Mouse (Mus musculus) CH12.LX (cell line): ENCODE results near the gene Lrrc61. TPM values are rescaled to one million over a fixed set of nuclear protein-coding genes. Genes with fewer than 3 reads are reported as not detected.

Experiments
- DNase-seq: peaks from one replicate; pipeline ENCODE4 v3.0.0-alpha.2; 2013; ENCODE audit errors: extremely low read depth
- H3K27ac ChIP-seq: 2 replicates; pipeline ENCODE4 v1.5.1; 2012; ENCODE audit warnings: low read depth, mild to moderate bottlenecking, control low read depth, moderate library complexity; ENCODE audit not compliant: insufficient read depth
- H3K27me3 ChIP-seq: replicated peaks from 2 replicates; pipeline ENCODE3; 2012; ENCODE audit warnings: inconsistent platforms
- H3K36me3 ChIP-seq, 2 experiments: replicated peaks in 1 of 2; 2 replicates each; pipeline versions ENCODE3 to v1.6.1; 2012; ENCODE audit warnings: inconsistent platforms in 1 of 2, low read length in 1 of 2, mild to moderate bottlenecking in 1 of 2, mixed read lengths in 1 of 2, moderate library complexity in 1 of 2; ENCODE audit not compliant: control insufficient read depth in 1 of 2, insufficient read depth in 1 of 2
- H3K4me1 ChIP-seq, 2 experiments: 2 replicates each; pipeline ENCODE4 v1.6.1; 2012; ENCODE audit warnings: inconsistent platforms in 1 of 2, moderate library complexity in 1 of 2; ENCODE audit not compliant: insufficient read depth in 2 of 2, control insufficient read depth in 1 of 2
- H3K4me2 ChIP-seq: 2 replicates; pipeline ENCODE4 v1.6.1; 2012; ENCODE audit warnings: low read depth, mild to moderate bottlenecking, control low read depth; ENCODE audit not compliant: poor library complexity, insufficient read depth, severe bottlenecking
- H3K4me3 ChIP-seq, 3 experiments: fragments of 150-350 bp in 1 of 3; sonication (generic) in 1 of 3; replicated peaks in 1 of 3; 2 replicates each; pipeline versions ENCODE3 to v1.5.1; 2011 to 2012; ENCODE audit warnings: low read depth in 2 of 3, low read length in 2 of 3, mild to moderate bottlenecking in 2 of 3, moderate library complexity in 2 of 3, control low read depth in 1 of 3, improper control_type of control experiment in 1 of 3, inconsistent platforms in 1 of 3, mixed read lengths in 1 of 3; ENCODE audit not compliant: poor library complexity in 1 of 3
- H3K79me2 ChIP-seq: replicated peaks from 2 replicates; pipeline ENCODE4 v1.6.1; 2012; ENCODE audit warnings: mild to moderate bottlenecking, moderate library complexity; ENCODE audit not compliant: control insufficient read depth, poor library complexity, insufficient read depth, severe bottlenecking; ENCODE audit errors: extremely low read depth
- H3K9ac ChIP-seq: 2 replicates; pipeline ENCODE4 v1.6.1; 2012; ENCODE audit warnings: low read depth, mild to moderate bottlenecking, control low read depth, moderate library complexity; ENCODE audit not compliant: insufficient read depth
- H3K9me3 ChIP-seq: replicated peaks from 2 replicates; pipeline ENCODE3; 2012; ENCODE audit warnings: low read length, inconsistent platforms, mixed read lengths
- BHLHE40 ChIP-seq: IDR thresholded peaks from 2 replicates; pipeline ENCODE4 v1.6.1; 2011; ENCODE audit warnings: mild to moderate bottlenecking, low read depth, low read length, improper control_type of control experiment
- CHD1 ChIP-seq: IDR thresholded peaks from 2 replicates; pipeline ENCODE4 v1.6.1; 2012; ENCODE audit warnings: low read depth, low read length, improper control_type of control experiment, inconsistent platforms
- CTCF ChIP-seq, 2 experiments: IDR thresholded peaks in 1 of 2; conservative IDR thresholded peaks in 1 of 2; 2 replicates each; pipeline ENCODE4 v1.5.1; 2011 to 2012; ENCODE audit warnings: low read depth in 2 of 2, low read length in 2 of 2, improper control_type of control experiment in 1 of 2, inconsistent platforms in 1 of 2, mild to moderate bottlenecking in 1 of 2, moderate library complexity in 1 of 2
- ELF1 ChIP-seq: IDR thresholded peaks from 2 replicates; pipeline ENCODE4 v1.6.1; 2014; ENCODE audit warnings: low read depth, mild to moderate bottlenecking, inconsistent platforms, low read length, improper control_type of control experiment
- HCFC1 ChIP-seq: IDR thresholded peaks from 2 replicates; pipeline ENCODE4 v1.6.1; 2012; ENCODE audit warnings: low read depth, mild to moderate bottlenecking, inconsistent platforms, low read length, improper control_type of control experiment
- JUN ChIP-seq: IDR thresholded peaks from 2 replicates; pipeline ENCODE4 v1.6.1; 2011; ENCODE audit warnings: low read depth, mild to moderate bottlenecking, low read length, improper control_type of control experiment, moderate library complexity; ENCODE audit not compliant: insufficient read depth
- MAFK ChIP-seq: IDR thresholded peaks from 2 replicates; pipeline ENCODE4 v1.6.1; 2011; ENCODE audit warnings: low read length, improper control_type of control experiment; ENCODE audit not compliant: insufficient replicate concordance
- MAX ChIP-seq: IDR thresholded peaks from 2 replicates; pipeline ENCODE4 v1.6.1; 2011; ENCODE audit warnings: low read length, improper control_type of control experiment
- MAZ ChIP-seq: IDR thresholded peaks from 2 replicates; pipeline ENCODE4 v1.6.1; 2012; ENCODE audit warnings: low read depth, mild to moderate bottlenecking, inconsistent platforms, low read length, improper control_type of control experiment, moderate library complexity
- MEF2A ChIP-seq: IDR thresholded peaks from 2 replicates; pipeline ENCODE4 v1.6.1; 2014; ENCODE audit warnings: low read depth, mild to moderate bottlenecking, inconsistent platforms, low read length, improper control_type of control experiment, borderline replicate concordance
- MXI1 ChIP-seq: IDR thresholded peaks from 2 replicates; pipeline ENCODE4 v1.6.1; 2011; ENCODE audit warnings: mild to moderate bottlenecking, low read depth, low read length, improper control_type of control experiment
- NELFE ChIP-seq: IDR thresholded peaks from 2 replicates; pipeline ENCODE4 v1.6.1; 2011; ENCODE audit warnings: low read depth, low read length, improper control_type of control experiment
- POLR2A ChIP-seq: IDR thresholded peaks from 2 replicates; pipeline ENCODE4 v1.6.1; 2011; ENCODE audit warnings: low read depth, mild to moderate bottlenecking, improper control_type of control experiment, low read length
- POLR2AphosphoS2 ChIP-seq: IDR thresholded peaks from 2 replicates; pipeline ENCODE4 v1.6.1; 2011; ENCODE audit warnings: low read depth, low read length, improper control_type of control experiment
- SMC3 ChIP-seq: IDR thresholded peaks from 2 replicates; pipeline ENCODE4 v1.6.1; 2011; ENCODE audit warnings: low read depth, low read length, improper control_type of control experiment
- TBP ChIP-seq: conservative IDR thresholded peaks from 2 replicates; pipeline ENCODE4 v1.6.1; 2011; ENCODE audit warnings: low read depth, low read length, improper control_type of control experiment
- TCF12 ChIP-seq: IDR thresholded peaks from 2 replicates; pipeline ENCODE4 v1.6.1; 2014; ENCODE audit warnings: low read depth, mild to moderate bottlenecking, inconsistent platforms, low read length, improper control_type of control experiment
- UBTF ChIP-seq: IDR thresholded peaks from 2 replicates; pipeline ENCODE4 v1.6.1; 2012; ENCODE audit warnings: low read depth, mild to moderate bottlenecking, inconsistent platforms, low read length, improper control_type of control experiment, moderate library complexity
- ZC3H11A ChIP-seq: IDR thresholded peaks from 2 replicates; pipeline ENCODE4 v1.6.1; 2012; ENCODE audit warnings: low read depth, mild to moderate bottlenecking, inconsistent platforms, low read length, improper control_type of control experiment
- ZMIZ1 ChIP-seq: IDR thresholded peaks from 2 replicates; pipeline ENCODE4 v1.6.1; 2012; ENCODE audit warnings: low read depth, mild to moderate bottlenecking, inconsistent platforms, low read length, improper control_type of control experiment
- dilution Hi-C: fragments of 300-500 bp; cut with MboI; formaldehyde crosslinking; loops from 2 replicates; pipeline ENCODE4 v1.14.3; 2020; ENCODE audit warnings: low sequenced_read_pairs; ENCODE audit not compliant: extremely low pct_unique_long_range_greater_than_20kb, extremely low pct_ligation_motif_present
- in situ Hi-C: fragments of 300-500 bp; cut with MboI; formaldehyde crosslinking; loops from 3 replicates; pipeline ENCODE4 v1.14.3; 2019; ENCODE audit warnings: low sequenced_read_pairs, low pct_ligation_motif_present, low pct_unique_long_range_greater_than_20kb, mixed read lengths
- polyA plus RNA-seq: library from polyadenylated mRNA; unstranded; fragments of >175 nt; gene quantifications from 2 replicates; pipeline ENCODE4 v1.2.1, GENCODE M21; 2012; ENCODE audit warnings: low read depth; ENCODE audit not compliant: insufficient read length
- total RNA-seq, 2 experiments: library from RNA; depleted of rRNA; stranded (reverse); fragments of 300-350 nt in 1 of 2; fragments of >200 nt in 1 of 2; gene quantifications; 2 replicates each; pipeline ENCODE4 v1.2.3; 2012 to 2014

The Lrrc61 gene
- total and polyA plus RNA-seq, 3 experiments: 5.6 to 14.2 (median 13.7) TPM

DNA sequence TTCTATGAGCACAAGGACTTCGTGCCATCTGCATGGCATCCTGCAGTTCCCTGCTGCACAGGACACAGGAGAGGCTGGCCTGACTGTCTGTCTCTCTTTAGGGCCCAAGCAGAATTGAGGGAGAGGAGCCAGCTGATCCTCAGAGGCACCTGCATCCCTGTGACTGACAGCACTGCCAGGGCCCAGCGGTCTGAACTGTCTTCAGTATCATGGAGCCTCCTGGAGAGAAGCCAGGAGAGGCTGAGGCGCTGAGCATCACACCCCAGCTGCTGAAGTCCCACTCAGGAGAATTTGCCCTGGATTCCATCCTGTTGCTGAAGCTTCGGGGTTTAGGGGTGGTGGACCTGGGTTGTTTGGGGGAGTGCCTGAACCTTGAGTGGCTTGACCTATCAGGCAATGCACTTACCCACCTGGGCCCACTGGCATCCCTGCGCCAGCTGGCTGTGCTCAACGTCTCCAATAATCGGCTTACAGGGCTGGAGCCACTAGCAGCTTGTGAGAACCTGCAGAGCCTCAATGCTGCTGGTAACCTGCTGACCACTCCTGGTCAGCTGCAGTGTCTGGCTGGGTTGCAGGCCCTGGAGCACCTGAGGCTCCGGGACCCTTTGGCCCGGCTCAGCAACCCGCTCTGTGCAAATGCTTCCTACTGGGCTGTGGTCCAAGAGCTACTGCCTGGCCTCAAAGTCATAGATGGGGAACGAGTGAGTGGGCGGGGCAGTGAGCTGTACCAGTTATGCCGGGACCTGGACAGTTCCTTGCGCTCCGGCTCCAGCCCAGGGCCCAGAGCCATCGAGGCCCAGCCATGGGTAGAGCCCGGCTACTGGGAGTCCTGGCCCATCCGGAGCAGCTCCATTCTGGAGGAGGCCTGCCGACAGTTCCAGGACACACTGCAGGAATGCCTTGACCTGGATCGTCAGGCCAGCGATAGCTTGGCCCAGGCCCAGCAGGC lies 13.7 kb downstream of the Lrrc61 start:
- H3K27ac ChIP-seq: no peak overlapping the region
- dilution Hi-C loops (no loop called here), in situ Hi-C loops (no loop called here)
- H3K27me3 ChIP-seq: no peaks in the 10 kb centered on the region
- no peak overlapping the region for H3K4me2 ChIP-seq
- no peak overlapping the region for H3K9ac ChIP-seq
- DNase-seq: no peak
- TF ChIP-seq HCFC1 (no peak), MAZ (no peak), BHLHE40 (no peak), SMC3 (no peak), MAX (no peak), TCF12 (no peak), CTCF (conservative IDR thresholded peaks at IDR 0.05 in 1 of 2, IDR thresholded peaks at IDR 0.05 in 1 of 2; ENCODE audit: low read depth in 2 of 2, low read length in 2 of 2) (no peak), NELFE (no peak), MEF2A (no peak), MXI1 (no peak), ZMIZ1 (no peak), MAFK (no peak), ZC3H11A (no peak), CHD1 (no peak)
- H3K4me3 ChIP-seq: no peak overlapping the region
- peaks cover 0 to 4% of the 10 kb centered on the region in 2 experiments; a peak in 1 of 4 replicates for H3K4me1 ChIP-seq
- peaks cover 4% of the 10 kb centered on the region for H3K9me3 ChIP-seq
- H3K36me3 ChIP-seq: peaks cover 3 to 36% of the 10 kb centered on the region in 2 experiments
- H3K79me2 ChIP-seq: no peaks in the 10 kb centered on the region

DNA sequence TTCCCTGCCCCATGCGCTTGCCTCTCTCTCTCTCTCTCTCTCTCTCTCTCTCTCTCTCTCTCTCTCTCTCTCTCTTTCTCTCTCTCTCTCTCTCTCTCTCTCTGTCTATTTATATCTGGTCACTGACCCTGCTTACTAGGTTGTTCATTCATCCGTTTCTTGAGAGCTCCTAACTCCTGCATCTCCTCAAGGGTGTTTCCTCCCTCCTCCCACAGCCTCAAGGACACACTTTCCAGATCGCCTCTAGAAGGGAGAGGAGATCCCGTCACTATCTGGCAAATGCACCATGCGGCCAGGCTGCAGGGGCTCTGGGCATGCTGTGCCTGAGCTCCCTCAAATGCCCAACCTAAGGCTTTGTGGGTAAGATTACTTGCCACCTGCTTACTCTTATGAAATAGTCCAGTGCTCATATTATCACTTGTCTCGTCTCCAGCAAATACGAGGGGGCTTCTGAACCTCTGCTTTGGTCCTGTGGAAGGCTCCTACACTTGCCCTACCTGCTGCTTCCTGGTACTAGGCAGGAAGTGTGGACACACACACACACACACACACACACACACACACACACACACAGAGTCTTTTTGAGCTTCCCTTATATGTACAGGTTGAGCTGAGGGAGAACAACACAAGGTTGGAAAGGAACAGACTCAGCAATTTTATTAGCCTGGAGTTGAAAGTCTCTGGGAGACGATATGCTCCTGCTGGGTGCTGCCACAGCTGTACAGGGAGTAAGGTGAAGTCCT lies 14.6 kb downstream of the Lrrc61 start:
- Histone ChIP-seq H3K79me2 (no peaks in the 10 kb centered on the region), H3K36me3 (peaks cover 3 to 32% of the 10 kb centered on the region in 2 experiments), H3K9ac (no peak overlapping the region), H3K9me3 (peaks cover 4% of the 10 kb centered on the region), H3K27ac (no peak overlapping the region), H3K4me3 (no peak overlapping the region)
- dilution Hi-C loops: no loop called here
- TF ChIP-seq CHD1: no peak
- TF ChIP-seq UBTF: no peak
- no peak for TF ChIP-seq HCFC1
- no peak for TF ChIP-seq ELF1
- TF ChIP-seq POLR2A: no peak
- no peak for TF ChIP-seq MAX
- TF ChIP-seq MAZ: no peak
- no peak for TF ChIP-seq JUN
- no peak for TF ChIP-seq SMC3
- no peak for TF ChIP-seq POLR2AphosphoS2
- TF ChIP-seq TBP: no peak
- TF ChIP-seq, all 38 proteins: peak for 0
- no peaks in the 10 kb centered on the region for H3K27me3 ChIP-seq
- H3K4me2 ChIP-seq: no peak overlapping the region
- no peak for DNase-seq
- in situ Hi-C loops: no loop called here
- H3K4me1 ChIP-seq: peaks cover 0 to 6% of the 10 kb centered on the region in 2 experiments; a peak in 1 of 4 replicates
